Mouse (Mus musculus) layer of hippocampus, postnatal 36 days (tissue): ENCODE results near the gene C1qtnf9. TPM values are rescaled to one million over a fixed set of nuclear protein-coding genes. Genes with fewer than 3 reads are reported as not detected.

Experiments used
- DNase-seq, 2 experiments: peaks; one replicate each; pipeline ENCODE4 v3.0.0; 2022
- total RNA-seq, 2 experiments: library from RNA; stranded (reverse); gene quantifications; 2 replicates each; pipeline ENCODE4 v1.2.3; 2021

Gene C1qtnf9
- under 1 TPM; 0.22 to 0.38 TPM for total RNA-seq

GRCm38 (mm10) chr14:60767884-60768283, at the start of gene C1qtnf9:
C1qtnf9 (plus strand) TSS chr14:60768134.
- DNase-seq: no peak

GRCm38 (mm10) chr14:60721304-60721703, 46.6 kb upstream of the C1qtnf9 start:
- DNase-seq: no peak

- DNase-seq: no peak
These were observed 46.0 kb upstream of the C1qtnf9 start for GRCm38 (mm10) chr14:60721938-60722337.

DNA sequence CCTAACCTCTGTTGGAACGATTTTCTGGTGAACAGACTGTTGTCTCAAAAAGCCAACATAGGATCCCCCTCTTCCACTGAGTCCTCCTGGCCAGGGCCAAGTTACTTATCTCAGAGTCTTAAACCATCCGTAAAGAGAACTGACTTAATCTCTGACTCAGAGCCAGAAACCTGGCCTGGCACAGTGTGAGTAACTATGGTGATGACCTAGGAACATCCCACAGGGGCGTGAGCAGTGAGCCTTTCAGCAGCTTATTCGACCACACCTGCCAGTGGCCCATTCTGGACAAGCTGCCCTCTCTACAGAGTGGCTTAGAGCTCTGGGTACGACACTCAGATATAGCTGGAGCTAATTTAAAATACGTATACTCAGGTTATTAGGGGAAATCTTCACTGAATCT, 41.8 kb upstream of the C1qtnf9 start:
- DNase-seq: no peak

DNA sequence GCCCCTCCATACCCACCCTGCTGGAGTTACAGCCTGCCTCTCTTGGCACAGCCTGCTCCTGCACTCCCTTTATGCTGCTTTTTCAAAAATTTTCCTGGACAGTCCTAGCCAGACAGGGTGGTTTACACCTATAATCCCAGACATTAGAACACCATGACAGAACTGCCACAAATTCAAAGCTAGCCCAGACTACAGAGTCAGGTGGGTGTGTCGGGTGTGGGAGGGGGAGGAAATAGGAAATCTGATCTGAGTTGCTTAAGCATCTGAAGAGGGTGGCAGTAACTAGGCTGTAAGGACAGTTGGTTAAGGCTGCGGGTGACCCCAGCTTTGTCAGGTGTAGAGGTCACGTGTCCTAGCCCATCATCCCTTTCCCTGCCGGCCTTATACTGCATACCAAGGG, 40.8 kb upstream of the C1qtnf9 start:
- no peak for DNase-seq

GRCm38 (mm10) chr14:60732081-60732480, 35.9 kb upstream of the C1qtnf9 start:
- no peak for DNase-seq

- DNase-seq: peak in 1 of 2 experiments; percentile 51
These were observed 35.1 kb upstream of the C1qtnf9 start for GRCm38 (mm10) chr14:60732787-60733186.

GRCm38 (mm10) chr14:60733706-60734105, 34.2 kb upstream of the C1qtnf9 start:
- no peak for DNase-seq

DNA sequence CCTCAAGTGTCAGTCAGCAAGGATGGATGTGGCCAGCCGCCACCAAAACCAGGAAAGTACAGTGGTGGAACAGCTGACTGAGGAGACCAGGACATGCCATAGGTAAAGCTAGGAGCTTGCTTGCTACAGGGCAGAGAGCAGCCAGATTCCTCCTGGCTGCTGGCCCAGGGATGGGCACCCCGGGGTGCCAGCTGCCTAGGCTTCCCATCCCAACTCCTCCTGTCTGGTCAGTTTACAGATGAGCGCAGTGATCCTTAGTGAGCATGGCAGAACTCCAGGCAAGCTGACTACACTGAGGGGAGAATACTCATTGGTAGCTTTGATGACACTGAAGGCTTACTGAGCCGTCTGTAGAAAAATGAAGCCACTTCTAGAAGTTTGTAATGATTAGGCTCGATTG, 32.7 kb upstream of the C1qtnf9 start:
- no peak for DNase-seq

DNA sequence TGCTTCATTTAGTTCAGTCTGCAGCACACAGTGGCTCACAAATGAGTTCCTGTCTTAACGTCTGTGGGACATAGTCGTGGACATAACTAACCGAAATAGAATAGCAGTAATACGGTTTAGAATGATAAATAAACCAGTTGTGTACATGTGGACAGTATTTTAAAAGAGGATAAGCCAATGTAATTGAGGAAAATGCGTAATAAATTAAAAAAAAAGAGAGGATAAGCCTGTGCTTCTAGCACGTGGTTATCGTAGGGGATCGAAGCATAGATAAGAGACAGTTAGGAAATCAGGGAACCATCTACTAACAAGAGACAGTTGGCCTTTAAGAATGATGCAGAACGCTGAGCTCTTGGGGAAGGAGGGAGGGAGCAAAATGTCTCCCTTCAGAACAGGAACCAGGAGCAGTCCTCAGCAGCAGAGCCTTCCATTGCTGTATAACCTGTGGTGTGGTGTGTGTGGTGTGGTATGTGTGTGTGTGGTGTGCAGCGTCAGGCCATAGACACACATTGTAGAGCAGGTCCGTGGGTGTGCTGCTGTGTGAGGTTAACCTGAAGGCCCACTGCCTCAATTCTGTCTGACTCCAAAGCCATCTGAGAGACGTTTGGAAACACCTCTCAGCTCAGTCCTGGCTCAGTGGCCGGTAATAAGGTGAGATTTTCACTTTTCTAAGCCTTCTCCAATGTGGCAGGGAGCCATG, 31.9 kb upstream of the C1qtnf9 start:
- no peak for DNase-seq

GRCm38 (mm10) chr14:60736591-60737192, 31.2 kb upstream of the C1qtnf9 start:
- DNase-seq: no peak

- no peak for DNase-seq
These were observed 30.7 kb upstream of the C1qtnf9 start for GRCm38 (mm10) chr14:60737202-60737611.

GRCm38 (mm10) chr14:60738434-60738938, 29.4 kb upstream of the C1qtnf9 start:
- no peak for DNase-seq

DNA sequence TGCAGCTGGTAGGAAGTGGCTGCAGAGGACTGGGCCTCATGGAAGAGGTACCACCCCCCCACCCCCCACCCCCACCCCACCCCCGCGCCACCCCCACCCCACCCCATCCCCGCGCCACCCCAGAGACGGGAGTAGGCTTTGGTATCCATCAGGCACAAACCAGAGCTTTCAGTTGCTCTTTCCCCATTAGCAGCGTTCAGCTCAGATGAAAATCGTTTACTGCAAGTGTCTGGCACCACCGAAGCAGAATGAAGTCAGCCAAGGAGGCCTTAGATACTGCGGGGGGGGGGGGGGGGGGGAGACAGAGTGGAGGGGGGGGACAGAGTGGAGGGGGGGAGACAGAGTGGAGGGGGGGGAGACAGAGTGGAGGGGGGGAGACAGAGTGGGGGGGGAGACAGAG, 28.8 kb upstream of the C1qtnf9 start:
- DNase-seq: no peak

GRCm38 (mm10) chr14:60739616-60740015, 28.3 kb upstream of the C1qtnf9 start:
- DNase-seq: no peak

- no peak for DNase-seq
These were observed 27.4 kb upstream of the C1qtnf9 start for GRCm38 (mm10) chr14:60740507-60740906.

- DNase-seq: no peak
These were observed 26.9 kb upstream of the C1qtnf9 start for GRCm38 (mm10) chr14:60741033-60741432.

DNA sequence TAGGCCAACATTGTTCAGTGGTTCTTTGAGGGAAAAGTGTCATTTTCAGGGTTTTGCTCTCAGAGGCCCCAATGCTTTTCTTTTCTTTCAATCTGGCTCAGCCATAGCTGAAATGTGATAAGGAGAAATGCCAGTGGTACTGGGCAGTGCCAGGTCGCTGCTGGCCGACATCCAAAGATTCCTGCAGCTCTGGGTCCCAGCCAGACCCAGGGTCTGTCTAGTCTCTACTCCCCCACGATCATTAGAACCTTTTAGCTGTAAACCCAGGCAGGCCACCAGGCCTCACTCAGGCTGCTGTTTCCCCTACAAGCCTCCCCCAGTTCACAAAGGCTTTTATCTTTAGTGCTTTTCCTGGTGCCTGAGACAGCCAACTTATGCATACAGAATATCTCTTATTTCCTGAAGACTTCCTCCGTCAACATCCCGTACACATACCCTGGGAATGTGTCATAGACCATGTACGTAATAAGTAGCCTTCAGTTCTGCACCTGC, 26.4 kb upstream of the C1qtnf9 start:
- no peak for DNase-seq

- DNase-seq: no peak
These were observed 24.3 kb upstream of the C1qtnf9 start for GRCm38 (mm10) chr14:60743681-60744080.

- no peak for DNase-seq
These were observed 22.7 kb upstream of the C1qtnf9 start for GRCm38 (mm10) chr14:60745201-60745600.

- no peak for DNase-seq
These were observed 21.8 kb upstream of the C1qtnf9 start for GRCm38 (mm10) chr14:60746141-60746540.

DNA sequence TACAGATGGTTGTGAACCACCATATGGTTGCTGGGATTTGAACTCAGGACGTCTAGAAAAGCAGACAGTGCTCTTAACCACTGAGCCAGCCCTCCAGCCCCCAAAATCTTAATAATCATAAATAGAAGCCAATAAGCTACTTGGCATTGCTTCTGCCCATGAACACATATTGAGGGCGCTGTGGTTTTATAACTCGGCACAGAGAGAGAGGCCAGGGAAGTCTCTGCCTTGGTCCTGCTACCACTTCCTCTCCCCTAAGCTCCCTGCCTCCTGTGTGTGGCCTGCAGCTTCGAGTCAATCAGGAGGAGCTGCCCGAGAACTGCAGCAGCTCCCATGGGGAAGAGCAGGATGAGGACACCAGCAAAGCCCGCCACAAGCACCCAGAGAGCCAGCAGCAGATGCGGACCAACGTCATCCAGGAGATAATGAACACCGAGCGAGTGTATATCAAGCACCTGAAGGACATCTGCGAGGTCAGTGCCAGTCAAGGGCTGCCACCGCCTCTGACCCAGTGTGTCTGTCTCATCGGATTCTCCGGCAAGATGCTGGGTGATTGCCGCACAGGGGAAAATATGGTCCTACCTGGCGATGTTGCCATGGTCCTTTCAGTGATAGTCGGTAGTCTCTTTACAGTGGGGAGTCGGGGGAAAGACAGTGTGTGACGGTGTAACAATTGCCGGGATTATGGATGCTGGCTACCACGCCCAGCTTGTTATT, 20.6 kb upstream of the C1qtnf9 start:
- DNase-seq: no peak

DNA sequence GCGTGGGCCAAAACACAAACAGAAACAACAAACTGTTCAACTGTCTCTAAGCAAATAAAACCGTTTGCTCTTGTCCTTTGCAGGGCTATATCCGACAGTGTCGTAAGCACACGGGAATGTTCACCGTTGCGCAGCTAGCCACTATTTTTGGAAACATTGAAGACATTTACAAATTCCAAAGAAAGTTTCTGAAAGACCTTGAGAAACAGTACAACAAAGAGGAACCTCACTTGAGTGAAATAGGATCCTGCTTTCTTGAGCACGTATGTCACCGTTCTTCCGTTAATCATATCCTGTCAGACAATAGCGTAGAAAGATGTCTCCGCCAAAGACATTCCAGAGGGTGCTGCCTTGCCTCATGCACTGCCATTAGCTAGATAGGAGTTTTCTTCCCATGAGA, 18.1 kb upstream of the C1qtnf9 start:
- DNase-seq: no peak
